Mouse (Mus musculus) brain, embryonic 14.5 days (tissue): ENCODE measurements around the gene Palld.

Experiments used
- CTCF ChIP-seq: fragments of 200-500 bp; IDR thresholded peaks from 2 replicates; pipeline ENCODE4 v1.5.1; 2012; ENCODE audit warnings: inconsistent platforms, mild to moderate bottlenecking, moderate library complexity, borderline replicate concordance; ENCODE audit not compliant: insufficient read depth, insufficient read length; ENCODE audit errors: extremely low read depth
- POLR2A ChIP-seq: fragments of 200-500 bp; IDR thresholded peaks from 2 replicates; pipeline ENCODE4 v1.6.1; 2012; ENCODE audit warnings: mild to moderate bottlenecking, inconsistent platforms, borderline replicate concordance; ENCODE audit not compliant: poor library complexity, insufficient read depth, insufficient read length, severe bottlenecking; ENCODE audit errors: extremely low read depth

DNA sequence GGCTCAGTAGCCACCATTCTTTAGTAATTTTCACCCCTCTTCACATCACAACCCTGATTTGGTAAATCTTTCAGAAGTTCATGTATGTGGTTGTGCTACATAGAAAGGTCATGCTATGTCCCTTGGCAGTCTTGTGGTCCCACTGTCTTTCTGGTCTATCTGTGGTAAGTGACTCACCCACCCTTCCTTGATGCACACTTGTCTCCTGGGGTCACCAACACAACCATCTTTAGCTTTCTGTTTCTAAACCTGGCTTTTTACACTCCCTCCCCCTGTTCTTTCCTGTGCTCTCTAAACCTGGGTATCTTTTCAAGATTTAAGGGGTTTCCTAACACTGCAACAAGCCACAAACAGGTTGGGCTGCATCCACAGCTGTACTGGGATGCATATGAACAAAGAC is 345.5 kb downstream of the Palld start:
- TF ChIP-seq POLR2A (no peak), CTCF (no peak)
